Mouse (Mus musculus) myocyte (in vitro differentiated cells): ENCODE data around the gene Epor.

Experiments
- E2F4 ChIP-seq: IDR thresholded peaks from one replicate; pipeline ENCODE4 v1.6.1; 2011; ENCODE audit warnings: mild to moderate bottlenecking, control low read depth, moderate library complexity; ENCODE audit not compliant: insufficient read depth
- MYOD1 ChIP-seq, 3 experiments: IDR thresholded peaks; one replicate each; pipeline ENCODE4 v1.6.1; 2011; ENCODE audit warnings: control low read depth in 2 of 3, low read depth in 2 of 3, mild to moderate bottlenecking in 2 of 3, moderate library complexity in 1 of 3; ENCODE audit not compliant: insufficient read length in 2 of 3, control insufficient read depth in 1 of 3
- POLR2A ChIP-seq: IDR thresholded peaks from one replicate; pipeline ENCODE4 v1.6.1; 2011; ENCODE audit warnings: low read depth, mild to moderate bottlenecking, control low read depth, moderate library complexity; ENCODE audit not compliant: insufficient read length
- TCF12 ChIP-seq: IDR thresholded peaks from one replicate; pipeline ENCODE4 v1.6.1; 2011; ENCODE audit warnings: mild to moderate bottlenecking, control low read depth; ENCODE audit not compliant: poor library complexity, insufficient read depth, severe bottlenecking
- TCF3 ChIP-seq: IDR thresholded peaks from one replicate; pipeline ENCODE4 v1.6.1; 2011; ENCODE audit warnings: low read depth, control low read depth; ENCODE audit not compliant: insufficient read length
- USF1 ChIP-seq: IDR thresholded peaks from one replicate; pipeline ENCODE4 v1.6.1; 2011; ENCODE audit warnings: low read depth, mild to moderate bottlenecking, control low read depth, moderate library complexity

DNA sequence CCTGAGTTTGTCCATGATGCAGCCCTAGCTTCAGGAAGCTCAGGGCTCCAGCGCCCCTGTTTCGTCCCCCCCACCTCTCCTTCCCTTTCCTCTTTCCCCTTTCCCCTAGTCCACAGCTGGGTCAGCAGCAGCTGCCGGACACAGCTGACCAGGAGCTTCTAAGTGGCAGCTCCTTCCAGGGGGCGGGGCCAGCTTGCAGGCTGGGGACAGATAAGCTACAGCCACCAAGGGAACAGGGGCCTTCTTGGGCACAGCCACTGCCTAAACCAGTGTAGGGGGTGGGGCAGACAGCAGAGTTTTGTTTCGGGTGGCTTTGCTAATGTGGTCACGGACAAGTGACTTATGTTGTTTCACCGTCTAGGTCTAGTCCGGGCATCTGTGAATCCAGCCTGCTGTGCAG is at the start of gene Epor:
- TF ChIP-seq TCF12 (peak; percentile 13), E2F4 (no peak), POLR2A (no peak), USF1 (no peak), TCF3 (no peak), MYOD1 (IDR thresholded peaks at IDR 0.05; ENCODE audit: control insufficient read depth in 1 of 3, insufficient read length in 2 of 3, low read depth in 2 of 3) (peak; percentile 10 to 80 (median 78))
